Mouse (Mus musculus) neural tube, embryonic 15.5 days (tissue): Measurements from ENCODE around the gene Gprin1. TPM values are rescaled to one million over a fixed set of nuclear protein-coding genes. Genes with fewer than 3 reads are reported as not detected.

Experiments used
- ATAC-seq: fragments of 200-750 bp; cut with Nextera tagmentation; 2 replicates; pipeline ENCODE4 v1.8.0; 2017; ENCODE audit warnings: mild to moderate bottlenecking, moderate TSS enrichment, moderate library complexity; ENCODE audit not compliant: low FRiP score
- H3K27ac ChIP-seq: fragments of 300-500 bp; sonication (generic); replicated peaks from 2 replicates; pipeline ENCODE4 v1.5.1; 2015; ENCODE audit warnings: mild to moderate bottlenecking, inconsistent platforms
- H3K27me3 ChIP-seq: fragments of 300-500 bp; sonication (generic); replicated peaks from 2 replicates; pipeline ENCODE4 v1.6.1; 2015; ENCODE audit warnings: inconsistent platforms
- H3K36me3 ChIP-seq: fragments of 300-500 bp; sonication (generic); 2 replicates; pipeline ENCODE4 v1.6.1; 2015; ENCODE audit warnings: inconsistent platforms
- H3K4me1 ChIP-seq: fragments of 300-500 bp; sonication (generic); 2 replicates; pipeline ENCODE4 v1.6.1; 2015; ENCODE audit warnings: inconsistent platforms
- H3K4me2 ChIP-seq: fragments of 300-500 bp; sonication (generic); 2 replicates; pipeline ENCODE4 v1.6.1; 2015; ENCODE audit warnings: inconsistent platforms, mild to moderate bottlenecking, moderate library complexity
- H3K4me3 ChIP-seq: fragments of 300-500 bp; sonication (generic); replicated peaks from 2 replicates; pipeline ENCODE4 v1.5.1; 2015; ENCODE audit warnings: mild to moderate bottlenecking, inconsistent platforms
- H3K9ac ChIP-seq: fragments of 300-500 bp; sonication (generic); replicated peaks from 2 replicates; pipeline ENCODE4 v1.6.1; 2015; ENCODE audit warnings: mild to moderate bottlenecking, inconsistent platforms
- H3K9me3 ChIP-seq: fragments of 300-500 bp; sonication (generic); replicated peaks from 2 replicates; pipeline ENCODE4 v1.6.1; 2016; ENCODE audit warnings: inconsistent platforms
- WGBS: fragments of 180-500 bp; shearing (Covaris S2); methylation state at CpG from one replicate; pipeline ENCODE4 v1.1.7; 2015; ENCODE audit warnings: mixed read lengths; 5-methylcytosine and 5-hydroxymethylcytosine counted together
- polyA plus RNA-seq: library from polyadenylated mRNA; unstranded; fragments of >200 nt; fragmentation: Nextera tagmentation; extraction: Ambion mirVana; gene quantifications from 2 replicates; pipeline ENCODE4 v1.2.1, GENCODE M21; 2015

Gprin1 gene
- polyA plus RNA-seq, 1 experiment from 2014 or later, result 21.6 TPM

- no peaks in the 10 kb centered on the region for H3K27me3 ChIP-seq
- H3K4me1 ChIP-seq, result peaks cover 6% of the 10 kb centered on the region; the same call in 1 of the 2 replicates
- WGBS, result 90% methylated on average over 4 of the region's 4 CpGs
- ATAC-seq, result no peak
- no peak within 1 kb of the TSS for H3K4me3 ChIP-seq
- H3K27ac ChIP-seq, result no peak within 1 kb of the TSS
- H3K4me2 ChIP-seq, result no peak within 1 kb of the TSS
- H3K36me3 ChIP-seq, result no peaks in the 10 kb centered on the region
- no peaks in the 10 kb centered on the region for H3K9me3 ChIP-seq
- H3K9ac ChIP-seq, result no peak within 1 kb of the TSS
Measured at GRCm38 (mm10) chr13:54783698-54784097, 34.0 kb upstream of the Gprin1 start, which contains the start of gene Eif4e1b. TSS of gene Eif4e1b (plus strand) at chr13:54783998.

- no peak overlapping the region for H3K9ac ChIP-seq
- WGBS, result 41% methylated on average over 2 of the region's 2 CpGs
- H3K4me2 ChIP-seq, result no peak overlapping the region
- no peak overlapping the region for H3K4me3 ChIP-seq
- no peak overlapping the region for H3K27ac ChIP-seq
- H3K27me3 ChIP-seq, result no peaks in the 10 kb centered on the region
- ATAC-seq, result no peak
- H3K4me1 ChIP-seq, result peaks cover 6% of the 10 kb centered on the region; the same call in 1 of the 2 replicates
- no peaks in the 10 kb centered on the region for H3K9me3 ChIP-seq
- H3K36me3 ChIP-seq, result no peaks in the 10 kb centered on the region
Measured at GRCm38 (mm10) chr13:54783235-54783634, 33.6 kb upstream of the Gprin1 start.

- 77% methylated on average over 3 of the region's 3 CpGs for WGBS
- Histone ChIP-seq H3K9ac (no peak overlapping the region), H3K4me2 (no peak overlapping the region), H3K27ac (no peak overlapping the region; the same call in 1 of the 2 replicates), H3K36me3 (no peaks in the 10 kb centered on the region), H3K4me3 (no peak overlapping the region), H3K4me1 (peaks cover 6% of the 10 kb centered on the region; the same call in 1 of the 2 replicates), H3K9me3 (no peaks in the 10 kb centered on the region), H3K27me3 (no peaks in the 10 kb centered on the region)
- ATAC-seq, result no peak
Measured at GRCm38 (mm10) chr13:54781086-54781485, 31.4 kb upstream of the Gprin1 start.

GRCm38 (mm10) chr13:54780592-54780991, 30.9 kb upstream of the Gprin1 start:
- no peak overlapping the region; the same call in 1 of the 2 replicates for H3K27ac ChIP-seq
- no peak overlapping the region for H3K9ac ChIP-seq
- H3K36me3 ChIP-seq, result no peaks in the 10 kb centered on the region
- no peak overlapping the region for H3K4me3 ChIP-seq
- no peak for ATAC-seq
- peaks cover 6% of the 10 kb centered on the region; the same call in 1 of the 2 replicates for H3K4me1 ChIP-seq
- H3K4me2 ChIP-seq, result no peak overlapping the region
- no peaks in the 10 kb centered on the region for H3K27me3 ChIP-seq
- 79% methylated on average over 3 of the region's 3 CpGs for WGBS
- H3K9me3 ChIP-seq, result no peaks in the 10 kb centered on the region

- H3K27ac ChIP-seq, result peak overlapping the region; percentile 79; the same call in 1 of the 2 replicates
- WGBS, result 62% methylated on average over 4 of the region's 4 CpGs
- no peaks in the 10 kb centered on the region for H3K9me3 ChIP-seq
- H3K4me2 ChIP-seq, result peak overlapping the region; percentile 69
- no peak overlapping the region; the same call in 1 of the 2 replicates for H3K9ac ChIP-seq
- no peak; the same call in 1 of the 2 replicates for ATAC-seq
- peaks cover 28% of the 10 kb centered on the region for H3K4me1 ChIP-seq
- H3K4me3 ChIP-seq, result peak overlapping the region; percentile 60; the same call in 1 of the 2 replicates
- no peaks in the 10 kb centered on the region; the same call in 1 of the 2 replicates for H3K36me3 ChIP-seq
- peaks cover 47% of the 10 kb centered on the region for H3K27me3 ChIP-seq
Measured at GRCm38 (mm10) chr13:54767012-54767411, 17.3 kb upstream of the Gprin1 start.

GRCm38 (mm10) chr13:54766192-54766768, 16.6 kb upstream of the Gprin1 start, which contains the start of gene Sncb:
TSS of gene Sncb (minus strand) at chr13:54766595.
- Histone ChIP-seq H3K27me3 (peaks cover 47% of the 10 kb centered on the region), H3K9ac (peak within 1 kb of the TSS; percentile 73), H3K4me1 (peaks cover 28% of the 10 kb centered on the region), H3K36me3 (no peaks in the 10 kb centered on the region; the same call in 1 of the 2 replicates), H3K4me2 (peak within 1 kb of the TSS; percentile 69), H3K9me3 (no peaks in the 10 kb centered on the region), H3K4me3 (peak within 1 kb of the TSS; percentile 60), H3K27ac (peak within 1 kb of the TSS; percentile 79)
- peak; percentile 86 for ATAC-seq
- under 1% methylated on average over 35 of the region's 35 CpGs for WGBS

- 7% methylated on average over 44 of the region's 44 CpGs for WGBS
- Histone ChIP-seq H3K4me3 (peak overlapping the region; percentile 60), H3K9ac (peak overlapping the region; percentile 73), H3K9me3 (no peaks in the 10 kb centered on the region), H3K27me3 (peaks cover 54% of the 10 kb centered on the region), H3K36me3 (no peaks in the 10 kb centered on the region; the same call in 1 of the 2 replicates), H3K27ac (peak overlapping the region; percentile 79), H3K4me1 (peaks cover 28% of the 10 kb centered on the region), H3K4me2 (peak overlapping the region; percentile 69)
- peak; percentile 71 for ATAC-seq
Measured at GRCm38 (mm10) chr13:54765281-54766191, 15.9 kb upstream of the Gprin1 start.

GRCm38 (mm10) chr13:54760906-54761305, 11.2 kb upstream of the Gprin1 start:
- Histone ChIP-seq H3K27me3 (peaks cover 45% of the 10 kb centered on the region), H3K4me1 (peaks cover 55% of the 10 kb centered on the region)

GRCm38 (mm10) chr13:54760164-54760795, 10.6 kb upstream of the Gprin1 start:
- Histone ChIP-seq H3K9ac (no peak overlapping the region), H3K4me1 (peaks cover 55% of the 10 kb centered on the region), H3K36me3 (no peaks in the 10 kb centered on the region; the same call in 1 of the 2 replicates), H3K9me3 (no peaks in the 10 kb centered on the region), H3K4me3 (no peak overlapping the region), H3K27ac (no peak overlapping the region), H3K27me3 (peaks cover 39% of the 10 kb centered on the region), H3K4me2 (no peak overlapping the region)
- WGBS, result 65% methylated on average over 8 of the region's 8 CpGs
- ATAC-seq, result no peak

More at GRCm38 (mm10) chr13:54760906-54761305, 11.2 kb upstream of the Gprin1 start:
- Histone ChIP-seq H3K4me2 (no peak overlapping the region), H3K4me3 (no peak overlapping the region), H3K9me3 (no peaks in the 10 kb centered on the region), H3K9ac (no peak overlapping the region), H3K27ac (no peak overlapping the region), H3K36me3 (no peaks in the 10 kb centered on the region; the same call in 1 of the 2 replicates)
- ATAC-seq, result no peak
- 77% methylated on average over 7 of the region's 7 CpGs for WGBS

- Histone ChIP-seq H3K27me3 (peaks cover 33% of the 10 kb centered on the region), H3K4me3 (peak overlapping the region; percentile 44; the same call in 1 of the 2 replicates), H3K27ac (0 out of 2 replicates have a peak overlapping the region, but pooled peaks have one; percentile 93), H3K4me1 (peaks cover 55% of the 10 kb centered on the region), H3K36me3 (no peaks in the 10 kb centered on the region; the same call in 1 of the 2 replicates), H3K9me3 (no peaks in the 10 kb centered on the region), H3K9ac (no peak overlapping the region; the same call in 1 of the 2 replicates), H3K4me2 (peak overlapping the region; percentile 86)
- no peak for ATAC-seq
- WGBS, result 5% methylated on average over 7 of the region's 7 CpGs
Measured at GRCm38 (mm10) chr13:54759496-54759895, 9.8 kb upstream of the Gprin1 start.
